Comparison of ENCODE assay signal across 8 mouse cellular contexts in genomic region chr12:86823855-86824589, GRCm38 (mm10).
DNase-seq lines count a peak whose midpoint lies in the region; ATAC-seq lines count a peak whose summit lies in the region.

No protein-coding gene starts in this region.

- H3K27ac ChIP-seq in intestine, embryonic 15.5 days = peak overlapping the region; percentile 95
- peak overlapping the region; percentile 91 for H3K27ac ChIP-seq in midbrain, embryonic 10.5 days (replicated peaks)

- no peaks in the 10 kb centered on the region for H3K9me3 ChIP-seq in intestine, embryonic 15.5 days
- H3K9me3 ChIP-seq in midbrain, embryonic 10.5 days (replicated peaks) = no peaks in the 10 kb centered on the region

- intact Hi-C loops in gastrocnemius, postnatal 36 days (cut with DNase I) = loop anchor here (2.0 kb wide), 1 partner anchor 21 kb away; no protein-coding TSS in a partner anchor
- intact Hi-C loops in left cerebral cortex, postnatal 4 days (cut with DNase I) = no loop called here

- peak; percentile 81 to 86 for DNase-seq in adrenal gland, adult 18-20 months (ENCODE audit: low spot score in 2 of 2)
- DNase-seq in embryo, embryonic 11 days = peak; percentile 95
- DNase-seq in gastrocnemius, postnatal 36 days = peak; percentile 77 to 83
- DNase-seq in left cerebral cortex, postnatal 4 days = peak; percentile 98
- DNase-seq in midbrain, embryonic 10.5 days (ENCODE audit: low spot score) = peak; percentile 97
- DNase-seq in right cerebral cortex, postnatal 36 days (ENCODE audit: low spot score in 2 of 2) = peak; percentile 88
- DNase-seq in urinary bladder, postnatal 4 days (ENCODE audit: low spot score in 2 of 2) = peak; percentile 87 to 88

- peak overlapping the region; percentile 55 for H3K4me2 ChIP-seq in intestine, embryonic 15.5 days (replicated peaks)

- peak overlapping the region; percentile 23 for H3K4me3 ChIP-seq in intestine, embryonic 15.5 days (replicated peaks)
- peak overlapping the region; percentile 38 for H3K4me3 ChIP-seq in midbrain, embryonic 10.5 days

- ATAC-seq in intestine, embryonic 15.5 days = peak; percentile 87

- peaks cover 31% of the 10 kb centered on the region for H3K4me1 ChIP-seq in intestine, embryonic 15.5 days (replicated peaks)
- H3K4me1 ChIP-seq in midbrain, embryonic 10.5 days = peaks cover 71% of the 10 kb centered on the region

- H3K36me3 ChIP-seq in intestine, embryonic 15.5 days = no peaks in the 10 kb centered on the region
- no peaks in the 10 kb centered on the region for H3K36me3 ChIP-seq in midbrain, embryonic 10.5 days

- WGBS in intestine, embryonic 15.5 days = 3% methylated on average over 28 of the region's 29 CpGs
- WGBS in midbrain, embryonic 10.5 days = under 1% methylated on average over 29 of the region's 29 CpGs

- no peaks in the 10 kb centered on the region for H3K27me3 ChIP-seq in intestine, embryonic 15.5 days (replicated peaks)
- H3K27me3 ChIP-seq in midbrain, embryonic 10.5 days (ENCODE audit: low read depth, poor library complexity, severe bottlenecking) = peaks cover 15% of the 10 kb centered on the region

- H3K9ac ChIP-seq in intestine, embryonic 15.5 days = peak overlapping the region; percentile 44

Comparison
In these comparisons a context has a peak if more than half of its experiments do, and no peak if none do; other contexts are left out.
1. Peak in every context shown above with its lines: DNase-seq, ATAC-seq, H3K4me3 ChIP-seq and H3K27ac ChIP-seq.